Mouse (Mus musculus) naive thymus-derived CD4-positive, alpha-beta T cell, adult 5 months (primary cell): Measurements from ENCODE around the gene Nid1. TPM values are rescaled to one million over a fixed set of nuclear protein-coding genes. Genes with fewer than 3 reads are reported as not detected.

Experiments
- polyA plus RNA-seq: library from polyadenylated mRNA; unstranded; fragments of 100-300 nt; shearing (Covaris generic); gene quantifications from one replicate; pipeline ENCODE4 v1.2.1, GENCODE M21; 2017

The Nid1 gene
- polyA plus RNA-seq = not detected

GRCm38 (mm10) chr13:13437460-13438015 is at the start of gene Nid1:
TSS of gene Nid1 (plus strand) at chr13:13437551.

DNA sequence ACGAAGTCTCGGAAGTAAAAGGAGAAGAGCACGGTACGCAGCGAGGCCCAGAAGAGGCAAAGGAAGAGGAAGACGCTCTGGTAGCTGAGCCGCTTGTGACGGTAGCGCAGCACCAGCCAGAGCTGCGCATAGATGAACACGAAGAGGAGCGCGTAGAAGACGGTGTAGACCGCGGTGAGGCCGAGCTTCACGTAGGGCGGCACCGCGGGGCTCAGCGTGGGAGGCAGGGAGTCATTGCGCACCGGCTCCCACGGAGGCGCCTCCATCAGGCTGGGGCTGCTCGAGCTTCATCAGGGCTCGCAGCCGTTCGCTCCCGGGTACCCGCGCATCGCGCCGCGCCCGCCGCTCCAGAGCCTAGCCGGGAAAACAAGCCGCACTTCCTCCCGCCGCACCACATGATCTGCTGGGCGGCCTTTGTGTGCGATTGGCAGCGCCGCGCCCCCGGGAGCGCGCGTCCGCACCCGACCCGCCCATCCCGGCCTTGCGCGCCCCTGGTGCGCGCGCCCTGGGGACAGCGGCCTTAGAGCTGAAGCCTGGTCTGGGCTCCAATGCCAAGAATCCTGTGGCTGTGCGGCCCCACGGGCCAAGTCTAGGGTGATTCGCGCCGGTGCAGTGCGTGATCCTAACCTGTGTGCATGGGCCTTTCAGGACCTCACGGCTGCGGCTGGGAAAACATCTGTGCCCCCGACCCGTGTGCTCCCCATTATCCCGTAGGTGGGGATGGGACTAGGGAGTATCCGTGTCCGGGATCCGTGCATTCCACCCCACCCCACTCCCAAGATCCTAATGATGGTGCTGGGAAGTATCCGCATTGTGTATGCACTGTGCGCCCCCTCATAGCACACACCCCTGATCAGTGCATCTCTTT is 43.9 kb upstream of the Nid1 start, which contains the start of gene Gpr137b:
Gene Gpr137b, minus strand, starts transcription at position 787 of the 868 bp plus-strand sequence.

Other genes starting within 250 kb of the Nid1 start
- 1.3 TPM for gene Gpr137b, start 43.5 kb upstream of the Nid1 start, polyA plus RNA-seq
- 33.2 TPM for gene Lyst, start 152.8 kb downstream of the Nid1 start, polyA plus RNA-seq